Mouse (Mus musculus) right cerebral cortex, postnatal 4 days (tissue): Measurements from ENCODE around the gene Prex1.

Source experiments
- DNase-seq: peaks from one replicate; pipeline ENCODE4 v3.0.0-alpha.2; 2022

The Prex1 gene

DNA sequence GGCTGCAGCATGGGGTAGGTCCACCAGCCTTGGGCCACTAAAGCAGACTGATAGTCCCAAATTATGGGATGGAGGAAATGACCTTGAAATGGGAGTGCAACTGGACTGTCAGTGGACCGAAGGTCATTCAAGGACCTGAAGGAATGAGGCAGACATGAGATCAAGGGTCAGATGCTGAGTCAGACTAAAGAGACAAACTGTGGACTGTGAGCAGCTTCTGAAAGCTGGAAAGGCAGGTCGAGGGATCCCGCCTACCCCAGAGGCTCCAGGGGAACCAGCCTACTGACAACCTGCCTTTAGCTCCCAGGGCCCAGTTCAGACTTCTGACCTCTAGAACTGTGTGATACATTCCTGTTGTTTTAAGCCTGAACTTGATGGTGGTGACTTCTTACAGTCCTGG is 55.3 kb downstream of the Prex1 start:
- no peak for DNase-seq

DNA sequence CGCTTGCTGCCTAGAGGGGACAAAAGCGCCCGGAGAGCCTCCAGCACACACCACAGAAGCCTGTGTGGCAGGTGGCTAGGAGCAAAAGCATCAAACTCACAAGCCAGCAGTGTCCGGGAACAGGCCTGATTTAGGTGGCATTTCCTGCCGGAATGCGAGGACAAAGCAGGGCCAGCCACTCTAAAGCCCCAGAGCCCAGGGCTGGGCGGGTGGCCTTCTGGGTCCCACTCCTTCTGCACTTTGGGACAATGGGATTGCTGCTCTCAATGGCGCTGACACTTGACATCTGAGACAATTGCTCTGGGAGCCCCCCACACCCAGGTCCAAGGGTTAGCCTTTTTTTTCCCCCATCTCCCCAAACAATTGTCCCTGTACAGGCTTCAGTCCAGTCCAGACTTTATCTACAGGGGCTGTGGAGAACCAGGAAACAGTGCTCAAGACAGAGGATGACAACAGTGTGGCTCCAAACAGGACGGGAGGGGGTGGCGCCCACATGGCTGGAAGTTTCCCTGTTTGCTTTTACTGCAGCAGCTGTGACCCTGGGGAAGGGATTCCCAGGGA is 56.1 kb downstream of the Prex1 start:
- DNase-seq, result no peak

DNA sequence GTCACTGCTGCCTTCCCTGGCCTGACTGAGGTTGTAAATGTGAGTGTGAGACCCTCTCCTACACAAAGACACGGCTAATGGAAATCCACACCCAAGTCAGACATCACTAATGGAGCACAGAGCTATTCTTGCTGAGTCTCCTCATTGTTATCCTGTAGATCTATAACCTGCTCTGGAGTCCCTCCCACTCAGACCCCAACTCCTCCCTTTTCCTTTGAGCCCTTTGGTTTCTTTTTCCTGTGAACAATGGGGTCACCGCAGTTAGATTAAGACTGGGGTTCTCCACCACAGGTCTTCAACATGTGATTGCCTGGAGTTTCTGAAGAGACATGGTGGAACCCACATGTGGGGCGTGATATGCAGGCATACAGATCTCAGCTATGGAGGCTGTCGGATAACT is 57.0 kb downstream of the Prex1 start:
- DNase-seq, result no peak

DNA sequence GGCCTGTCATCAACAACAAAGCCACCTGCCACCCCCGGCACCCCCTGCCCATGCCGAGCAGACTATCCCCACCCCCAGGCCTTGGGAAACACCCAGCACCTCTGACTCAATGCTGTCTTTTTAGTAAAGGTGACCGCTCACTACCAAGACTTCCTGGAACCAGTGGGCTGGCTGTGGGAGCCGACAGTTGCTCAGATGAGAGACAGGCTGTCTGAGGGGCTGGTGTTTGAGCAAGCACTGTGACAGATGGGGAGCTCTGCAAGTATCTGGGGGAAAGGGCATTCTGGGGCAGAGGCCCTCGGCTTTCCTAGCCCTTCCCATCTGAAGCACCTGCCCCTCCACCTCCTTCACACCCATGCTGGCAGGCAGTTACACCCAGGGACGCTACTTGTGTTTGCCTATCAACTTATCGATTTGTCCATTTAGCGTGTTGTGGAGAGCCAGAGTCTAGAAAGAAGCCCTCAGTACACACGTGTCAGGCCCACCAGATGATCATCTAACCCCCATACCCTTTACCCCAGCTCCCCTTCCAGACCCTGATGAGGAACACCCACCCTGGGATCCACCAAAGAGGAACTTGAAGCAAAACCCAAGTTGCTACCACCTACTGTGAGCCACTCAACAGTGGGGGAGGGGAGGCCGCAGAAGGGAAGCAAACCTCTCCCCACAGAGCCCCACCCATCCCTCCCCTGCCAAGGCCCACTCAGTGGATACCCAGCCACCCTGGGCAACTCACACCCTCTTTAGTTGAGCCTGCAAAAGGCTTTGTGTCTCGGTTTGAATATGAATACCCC is 57.7 kb downstream of the Prex1 start:
- DNase-seq, result peak; percentile 11

DNA sequence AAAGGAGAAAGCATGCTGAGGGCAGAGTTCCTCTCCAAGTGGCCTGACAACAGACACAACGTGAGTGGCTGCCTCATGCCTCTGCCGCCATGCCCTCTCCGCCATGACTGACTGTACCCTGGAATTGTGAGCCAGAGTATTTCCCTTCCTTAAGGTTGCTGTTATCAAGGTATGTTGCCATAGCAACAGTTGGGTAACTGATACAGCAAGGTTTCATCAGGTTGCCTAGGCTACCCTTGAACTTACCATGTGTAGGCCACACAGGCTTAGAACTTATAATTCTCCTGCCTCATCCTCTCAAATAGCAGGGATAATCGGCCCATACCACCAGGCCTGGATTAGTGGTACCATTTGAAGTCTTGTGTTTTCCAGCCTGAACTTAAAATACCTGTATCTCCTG is 58.3 kb downstream of the Prex1 start:
- no peak for DNase-seq

DNA sequence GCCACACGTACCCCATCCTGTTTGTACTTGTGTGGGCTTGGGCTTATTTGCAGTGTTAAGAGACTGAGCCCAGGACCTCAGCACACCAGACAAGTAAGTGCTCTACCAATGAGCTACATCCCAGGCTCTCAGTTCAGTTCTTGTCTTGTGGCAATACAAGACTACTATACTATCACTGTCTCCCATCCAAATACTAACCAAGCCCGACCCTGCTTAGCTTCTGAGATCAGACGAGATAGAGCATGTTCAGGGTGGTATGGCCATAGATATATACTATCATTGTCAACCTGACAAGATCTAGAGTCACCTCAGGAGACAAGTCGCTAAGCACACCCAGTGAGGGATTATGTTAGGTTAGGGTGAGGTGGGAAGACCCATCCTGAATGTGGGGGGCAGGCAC is 58.8 kb downstream of the Prex1 start:
- DNase-seq, result no peak

DNA sequence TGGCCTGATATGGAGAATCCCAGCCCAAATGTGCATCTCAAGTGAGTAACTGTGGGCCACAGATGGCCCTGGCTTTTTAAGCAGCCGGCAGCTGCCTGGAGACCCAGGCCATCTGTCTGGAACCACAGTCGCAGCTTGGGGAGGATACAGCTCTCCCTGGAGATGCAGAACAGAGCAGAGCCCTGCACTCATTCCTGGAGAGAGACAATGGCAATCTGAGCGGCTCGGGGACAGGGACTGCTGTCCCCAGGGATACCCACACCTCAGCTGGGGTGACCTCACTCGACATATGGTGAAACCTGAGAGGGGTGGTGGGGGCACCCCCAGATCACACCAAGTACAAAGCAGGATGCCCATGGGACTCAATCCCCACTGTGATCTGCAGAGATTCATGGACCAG is 60.1 kb downstream of the Prex1 start:
- DNase-seq, result peak; percentile 19

DNA sequence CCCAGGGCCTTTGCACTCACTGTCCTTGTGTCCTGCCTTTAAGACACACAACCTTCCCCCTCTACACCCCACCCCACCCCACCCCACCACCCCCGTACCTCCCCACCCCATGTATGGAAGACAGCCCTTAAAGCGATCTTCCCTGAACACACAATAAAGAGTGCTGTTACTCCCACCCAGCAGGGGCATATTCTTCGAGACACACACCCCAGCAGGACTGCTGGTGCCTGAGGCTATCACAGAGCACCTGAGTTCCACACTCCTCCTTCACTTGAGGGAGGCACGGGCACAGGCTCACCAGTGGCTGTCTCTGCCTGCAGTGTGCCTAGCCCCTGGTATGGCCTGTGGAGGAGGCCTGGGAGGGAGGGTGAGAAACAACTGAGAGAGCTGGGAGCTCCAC is 61.0 kb downstream of the Prex1 start:
- no peak for DNase-seq

DNA sequence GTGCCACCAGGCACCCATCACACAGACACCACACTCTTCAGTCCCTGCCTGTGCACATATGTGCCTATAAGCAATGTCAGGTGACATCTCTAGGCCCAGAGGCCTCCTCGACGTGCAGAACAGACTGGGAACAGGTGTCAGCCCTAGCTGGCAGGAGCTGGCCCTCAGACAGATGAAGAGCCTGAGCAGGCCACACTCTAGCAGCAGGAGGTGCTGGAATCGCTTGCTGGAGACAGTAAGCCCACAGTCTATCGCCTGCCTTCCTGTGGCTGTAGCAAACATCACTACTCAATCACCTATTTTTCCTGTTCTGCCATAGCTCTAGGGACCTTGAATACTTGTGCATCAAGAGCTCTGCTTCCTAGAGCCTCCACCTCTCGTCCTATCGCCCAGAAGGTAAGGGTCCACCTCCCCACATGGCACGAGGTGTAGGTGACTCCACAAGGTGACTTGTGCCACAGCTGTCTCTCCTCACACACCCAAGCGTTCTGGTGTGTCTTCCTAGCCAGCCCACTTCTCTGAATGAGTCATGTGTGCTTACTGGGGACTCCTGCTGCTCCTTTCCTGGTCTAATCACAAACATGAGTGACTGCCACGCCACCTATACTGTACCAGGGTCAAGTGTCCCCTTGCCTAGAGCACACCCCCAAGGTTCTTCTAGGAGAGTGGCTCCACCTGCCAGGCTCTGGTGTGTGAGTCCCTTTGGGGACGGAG is 62.2 kb downstream of the Prex1 start:
- DNase-seq, result no peak

DNA sequence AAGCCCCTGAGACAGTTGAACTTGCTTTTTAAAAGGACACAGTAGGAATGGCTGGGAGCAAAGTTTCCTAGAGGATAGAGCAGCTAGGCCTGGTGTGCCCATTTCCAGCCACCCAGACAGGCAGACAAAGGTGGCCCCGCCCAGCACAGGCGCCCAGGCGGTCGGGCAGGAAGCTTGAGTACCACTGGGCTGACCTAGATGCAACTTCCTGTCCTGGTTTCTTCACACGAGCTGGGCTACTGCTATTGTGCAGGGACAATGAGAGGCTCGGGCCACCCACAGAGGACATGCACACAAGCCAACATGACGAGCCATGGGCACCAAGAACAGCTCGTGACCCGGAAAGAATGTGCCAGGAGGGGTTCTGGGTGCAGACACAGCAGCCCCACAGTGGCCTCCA is 63.2 kb downstream of the Prex1 start:
- no peak for DNase-seq

DNA sequence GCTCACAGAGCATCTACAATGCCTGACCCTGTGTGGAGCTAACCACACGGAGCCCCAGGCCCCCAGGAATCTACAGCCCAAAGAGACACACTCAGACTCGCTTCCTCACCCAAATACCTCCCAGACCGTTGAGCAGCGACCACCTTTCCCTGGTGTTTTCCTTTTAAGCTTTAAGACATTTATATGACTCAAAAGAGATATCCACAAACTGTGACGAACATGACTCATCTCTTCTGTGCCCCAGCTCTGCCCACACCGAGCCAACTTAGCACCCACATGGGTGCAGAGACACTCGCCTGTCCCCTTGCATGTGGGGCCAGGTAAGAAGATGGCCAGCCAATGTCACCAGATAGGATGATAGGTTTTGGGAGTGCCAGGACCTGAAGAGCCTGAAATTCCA is 66.4 kb downstream of the Prex1 start:
- DNase-seq, result no peak

DNA sequence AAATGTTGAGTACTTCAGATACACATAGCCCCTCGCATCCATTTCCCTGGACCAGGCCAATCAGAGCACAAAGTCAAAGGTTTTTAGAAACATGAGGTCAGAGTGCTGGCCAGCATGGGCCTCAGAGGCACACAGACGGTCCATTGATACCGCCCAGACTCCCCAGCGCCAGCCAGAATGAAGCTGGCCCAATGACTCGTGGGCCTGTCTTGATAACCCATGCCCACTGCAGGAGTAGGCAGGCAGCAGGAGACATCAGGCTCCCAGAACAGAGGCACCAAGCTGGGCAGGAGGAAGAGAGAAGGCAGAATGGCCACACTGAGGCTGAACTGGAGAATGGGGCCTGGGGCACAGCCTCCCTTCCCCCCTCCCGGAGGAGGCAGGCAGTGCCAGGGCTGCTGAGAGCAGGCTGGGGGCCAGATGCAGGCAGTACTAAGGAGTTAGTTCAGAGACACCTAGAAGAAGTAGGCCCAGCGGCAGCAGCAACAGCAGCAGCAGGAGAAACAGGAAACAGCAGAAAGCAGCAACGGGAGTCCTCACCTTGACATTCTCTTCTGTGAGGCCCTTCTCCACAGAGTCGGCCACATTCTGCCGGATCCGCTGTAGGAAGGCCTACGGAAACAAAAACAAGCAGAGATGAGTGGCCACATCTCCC is 67.1 kb downstream of the Prex1 start:
- no peak for DNase-seq

DNA sequence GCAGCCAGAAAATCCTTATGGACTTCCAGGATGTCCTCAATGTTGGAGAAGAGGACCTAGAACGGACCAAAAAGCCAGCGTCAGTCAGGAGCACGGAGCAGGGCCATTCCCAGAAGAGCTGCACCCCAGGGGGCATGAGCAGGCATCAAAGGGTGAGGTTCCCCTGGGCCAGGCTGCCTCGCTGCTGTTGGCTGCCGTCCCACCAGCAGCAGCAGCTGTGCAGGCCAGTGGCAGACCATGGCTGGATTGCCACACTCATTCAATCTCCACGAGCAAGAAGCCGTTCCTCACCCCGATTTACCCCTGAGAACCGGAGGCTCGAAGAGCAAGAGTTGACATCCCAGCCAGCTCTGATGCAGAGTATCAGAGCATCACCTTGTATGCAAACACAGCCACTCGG is 68.8 kb downstream of the Prex1 start:
- no peak for DNase-seq

DNA sequence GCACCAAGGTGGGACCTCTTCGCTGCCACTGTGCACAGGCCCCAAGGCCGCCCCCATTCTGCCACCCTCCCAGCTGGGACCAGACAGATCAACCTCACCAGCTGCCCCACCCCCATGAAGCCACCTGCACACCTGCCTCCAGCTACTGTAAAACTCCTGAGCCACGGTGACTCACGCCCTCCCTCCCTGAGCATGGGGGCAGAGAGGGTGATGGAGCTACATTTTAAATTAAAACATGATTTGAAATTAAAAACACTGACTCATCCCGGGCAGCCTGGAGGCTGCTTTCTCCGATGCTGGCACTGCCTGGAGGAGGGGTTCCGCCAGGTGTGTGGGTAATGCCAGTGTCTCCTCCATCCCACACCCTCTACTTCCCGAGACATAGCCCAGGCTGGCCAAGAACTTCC is 71.0 kb downstream of the Prex1 start:
- no peak for DNase-seq

DNA sequence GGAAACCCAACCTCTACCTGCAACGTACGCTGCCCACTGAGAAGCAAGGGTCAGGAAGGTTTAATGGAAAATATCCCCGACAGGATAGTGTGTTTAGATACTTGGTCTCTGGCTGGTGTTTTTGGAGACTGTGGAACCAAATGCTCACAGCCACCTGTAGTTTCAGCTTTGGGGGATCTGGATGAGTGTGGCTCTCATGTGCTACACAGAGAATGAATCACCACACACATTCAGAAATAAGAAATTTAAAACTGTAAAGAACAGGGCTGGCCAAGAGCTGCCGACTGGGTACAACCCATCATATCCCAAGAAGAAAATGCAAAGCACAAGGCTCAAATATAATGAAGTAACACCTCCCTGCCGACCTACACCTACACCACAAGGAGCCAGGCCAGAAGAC is 73.9 kb downstream of the Prex1 start:
- no peak for DNase-seq

DNA sequence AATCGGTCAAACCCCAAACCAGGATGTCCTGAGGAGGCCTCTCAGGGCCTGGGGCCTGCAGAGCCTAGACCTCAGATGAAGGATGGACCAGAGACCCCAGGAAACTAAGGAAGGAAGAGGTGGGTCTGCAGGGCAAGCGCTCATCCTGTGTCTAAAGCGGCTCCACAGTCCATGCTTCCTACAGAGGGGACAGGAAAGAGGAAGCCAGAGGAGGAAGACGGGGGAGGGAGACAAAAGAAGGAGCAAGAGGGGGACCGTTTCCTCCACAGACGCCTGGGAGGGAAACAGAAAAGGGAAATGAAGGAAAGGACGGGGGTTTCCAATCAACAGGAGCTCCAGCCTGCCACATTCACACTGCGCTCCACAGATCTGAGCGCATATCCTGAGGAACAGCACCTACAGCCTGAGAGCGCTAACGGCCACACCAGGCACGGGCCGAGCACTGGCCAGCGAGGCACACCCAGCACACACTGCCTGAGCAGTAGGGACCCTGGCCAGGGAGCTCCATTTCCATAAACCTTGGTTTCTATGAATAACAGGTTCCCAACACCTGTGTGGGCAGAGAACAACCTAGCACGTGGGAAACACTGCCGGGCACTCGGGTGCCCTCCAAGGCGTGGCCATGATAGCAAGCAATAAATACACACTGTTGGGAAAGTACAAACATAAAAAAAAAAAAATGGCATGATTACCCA is 74.5 kb downstream of the Prex1 start:
- DNase-seq, result no peak

DNA sequence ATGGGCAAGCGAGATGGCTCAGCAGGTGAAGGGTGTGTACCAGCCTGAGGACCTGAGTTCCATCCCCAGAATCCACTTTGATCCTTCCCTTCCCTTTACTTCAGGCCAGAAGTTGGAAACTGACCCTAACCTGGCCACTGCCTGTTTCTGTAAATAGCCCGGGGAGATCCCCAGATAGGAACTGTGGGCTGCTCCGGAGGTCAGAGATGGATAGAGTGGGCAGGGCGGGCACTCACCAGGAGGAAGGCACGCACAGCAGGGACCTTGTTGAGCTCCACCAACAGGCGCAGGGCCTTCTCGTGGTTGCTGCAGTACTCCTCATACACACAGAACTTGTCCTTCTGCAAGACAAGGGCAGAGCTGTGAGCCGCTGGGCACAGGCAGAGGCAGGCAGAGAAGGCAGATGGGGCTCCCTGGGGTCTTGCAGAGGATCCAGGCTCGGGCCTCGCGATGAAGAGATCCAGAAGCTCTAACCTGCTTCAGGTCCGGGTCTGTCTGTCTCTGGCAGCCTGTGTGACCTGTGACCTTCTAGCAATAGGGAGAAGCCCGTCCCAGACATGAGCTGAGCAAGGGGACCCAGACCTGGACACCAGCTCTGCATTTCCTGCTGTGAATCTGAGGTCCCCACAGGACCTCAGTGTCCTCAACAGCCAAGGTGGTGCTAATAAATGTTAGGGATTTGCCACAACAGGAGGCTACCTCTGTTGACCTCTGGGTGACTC is 75.4 kb downstream of the Prex1 start:
- DNase-seq, result no peak

DNA sequence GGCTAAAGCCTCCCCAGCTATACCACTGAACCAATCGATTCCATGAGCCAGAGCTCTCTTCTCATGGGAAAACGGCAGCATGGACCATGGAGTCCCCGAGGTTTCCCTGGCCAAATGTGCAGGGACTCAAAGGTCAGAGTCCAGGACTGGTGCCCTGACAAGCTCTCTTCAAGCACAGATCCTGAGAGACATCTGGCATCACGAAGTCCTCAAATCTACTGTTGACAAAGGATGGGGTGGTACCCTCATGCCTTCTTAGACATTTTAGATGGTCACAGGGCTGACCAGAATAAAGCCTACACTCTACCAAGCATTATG is 76.0 kb downstream of the Prex1 start:
- DNase-seq, result no peak

DNA sequence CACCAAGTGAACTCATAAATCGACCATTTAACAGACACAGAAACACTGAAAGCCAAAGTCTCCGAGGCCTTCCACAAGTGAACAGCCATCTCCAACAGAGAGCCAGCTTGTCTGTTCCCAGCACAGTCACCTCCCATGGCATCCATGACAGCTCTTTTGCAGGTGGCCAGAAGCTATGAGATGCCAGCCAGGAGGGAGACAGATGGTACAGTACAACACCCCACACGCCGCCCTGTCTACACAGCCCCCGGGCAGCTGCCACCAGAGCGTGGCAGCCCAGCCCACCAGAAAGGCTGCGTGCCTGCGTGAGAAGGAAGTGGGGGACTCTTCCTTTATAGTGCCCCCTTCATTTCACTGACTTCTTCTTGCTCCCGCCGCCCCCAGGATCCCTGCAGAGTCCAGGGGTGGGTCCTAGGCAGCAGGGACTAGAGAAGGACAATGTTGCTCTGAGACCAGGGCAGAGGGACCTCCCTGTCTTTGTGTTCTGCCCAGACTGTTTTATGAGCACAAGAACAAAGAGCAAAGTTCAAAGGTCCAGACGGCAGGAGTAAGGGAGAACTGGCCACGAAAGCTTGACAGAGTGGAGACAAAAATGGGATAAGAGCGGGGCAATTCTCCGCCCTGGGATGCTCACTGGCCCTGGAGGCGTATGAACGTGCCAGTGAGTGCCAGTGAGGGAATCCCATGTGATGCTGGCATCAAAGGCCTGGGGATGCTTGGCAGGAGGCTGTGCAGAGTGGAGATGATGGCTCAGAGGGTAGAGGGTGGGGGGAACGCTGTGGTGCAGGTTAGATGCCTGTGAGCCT is 76.6 kb downstream of the Prex1 start:
- peak; percentile 39 for DNase-seq

DNA sequence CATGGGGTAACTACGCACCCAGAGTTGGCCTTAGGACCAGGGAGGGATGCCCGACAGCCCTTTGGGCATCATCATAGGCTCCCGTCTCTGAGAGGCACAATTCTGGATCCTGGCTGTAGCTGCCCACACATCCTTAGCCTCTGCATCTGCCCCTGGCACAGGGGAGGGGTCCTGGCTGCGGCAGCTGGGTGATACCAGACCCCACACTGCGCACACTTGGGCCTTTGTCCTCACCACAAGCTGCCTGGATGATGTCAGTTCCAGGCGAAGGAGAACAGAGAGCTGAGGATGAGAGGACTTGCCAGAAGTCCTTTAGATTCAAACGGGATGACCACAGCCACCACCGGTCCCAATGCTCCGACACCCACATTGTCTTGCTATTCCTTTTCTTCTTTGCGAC is 78.1 kb downstream of the Prex1 start:
- no peak for DNase-seq

DNA sequence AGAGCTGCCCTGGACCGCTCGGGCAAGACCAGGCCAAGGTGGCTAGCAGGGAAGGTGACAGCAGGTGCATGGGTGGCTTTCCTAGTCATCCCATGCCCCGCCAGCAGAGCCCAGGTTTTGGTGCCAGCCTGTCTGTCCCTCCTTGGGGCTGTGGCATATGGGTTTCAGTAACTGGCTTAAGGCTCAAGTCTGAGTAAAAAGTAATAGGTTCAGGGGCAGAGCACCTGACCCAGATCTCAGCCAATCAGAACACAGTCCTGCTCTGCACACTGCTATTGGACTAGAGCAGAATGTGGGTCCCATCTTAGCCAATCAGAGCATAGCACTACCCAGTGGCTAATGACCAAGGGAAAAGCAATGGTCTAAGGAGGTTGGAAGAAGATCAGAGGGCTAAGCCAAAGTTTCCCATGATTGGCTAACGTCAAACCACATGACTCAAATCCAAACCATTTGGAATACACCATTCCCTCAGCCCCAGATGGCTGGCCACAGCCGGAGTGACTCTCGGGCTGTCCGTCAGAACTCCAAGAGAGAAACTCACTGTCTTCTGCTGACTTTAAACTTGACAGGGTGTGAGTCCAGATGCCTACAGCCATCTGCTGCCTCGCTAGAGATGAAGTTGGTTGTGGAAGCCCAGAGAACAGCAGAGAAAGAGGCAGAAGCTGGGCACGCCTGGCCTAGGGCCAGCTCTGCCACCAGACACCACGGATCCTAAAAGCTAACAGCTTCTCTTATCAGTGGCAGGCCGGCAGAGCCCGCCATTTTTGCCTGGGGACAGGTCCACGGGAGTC is 80.9 kb downstream of the Prex1 start:
- peak; percentile 49 for DNase-seq
